Mouse (Mus musculus): ENCODE data around the gene Ptprj.

DNA sequence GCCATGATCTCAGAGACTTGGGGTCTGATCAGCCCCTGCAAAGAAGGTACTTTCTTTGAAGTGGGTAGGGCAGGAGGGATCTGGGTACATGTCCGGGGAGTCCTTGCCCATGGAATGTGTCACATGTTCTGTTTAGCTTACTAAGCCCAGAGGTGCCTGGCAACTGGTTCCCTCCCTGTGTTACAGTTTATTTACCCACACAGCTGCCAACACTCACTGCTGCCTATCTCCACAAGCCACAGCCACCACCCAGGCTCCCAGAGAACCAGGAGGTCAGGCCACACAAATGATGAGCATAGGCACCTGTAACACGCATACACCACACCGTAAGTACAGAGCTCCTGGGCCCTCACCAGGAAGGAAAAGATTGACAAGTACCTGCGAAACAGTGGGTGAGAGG lies 26.6 kb downstream of the Ptprj start:
- no peak for TF ChIP-seq EP300 (optimal IDR thresholded peaks at IDR 0.05)
- TF ChIP-seq CTCF (IDR thresholded peaks at IDR 0.05; ENCODE audit: low read depth), result no peak

Measured in stomach, postnatal 0 days (tissue).